In the genomic region with DNA sequence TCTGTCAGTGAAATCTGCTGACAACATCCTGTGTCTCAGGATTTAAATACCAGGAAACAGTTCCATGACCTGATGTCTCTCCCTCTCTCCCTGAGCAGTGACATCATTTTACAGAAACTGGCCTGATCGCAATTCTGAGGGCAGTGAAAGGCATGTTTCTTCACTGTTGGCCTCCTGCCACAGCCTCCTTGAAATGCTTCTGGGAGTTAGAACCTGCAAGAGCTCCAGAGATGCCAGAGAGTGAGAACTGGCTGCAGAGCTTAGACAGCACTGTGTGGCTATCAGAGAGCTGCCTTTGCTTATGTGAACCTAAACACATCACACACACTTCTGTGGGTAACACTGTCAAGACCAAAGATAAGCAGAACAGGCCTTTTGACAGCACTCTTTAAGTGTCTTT, we compare ENCODE assay signal across 8 mouse cellular contexts.
DNase-seq lines count a peak whose midpoint lies in the region; ATAC-seq and TF ChIP-seq lines count a peak whose summit lies in the region.
"Had no signal": no experiment of that assay in that cellular context is flagged by ENCODE, and none has a peak within 500 bp of the region (broad histone marks: within the 10 kb centered on the region; RNA-seq: fewer than 3 reads in every experiment).

No protein-coding gene starts in this region.

- ATAC-seq in midbrain, postnatal 0 days (ENCODE audit: low FRiP score), result no peak
- peak; percentile 71 for ATAC-seq in heart, embryonic 16.5 days (replicated peaks; ENCODE audit: extremely low read depth, insufficient read depth, low FRiP score)
- ATAC-seq in stomach, embryonic 16.5 days (ENCODE audit: insufficient read depth, low FRiP score), result peak; percentile 37; the same call in 1 of the 2 replicates

- H3K4me3 ChIP-seq in midbrain, postnatal 0 days (ENCODE audit: low read depth, low read length), result no peak overlapping the region
- no peak overlapping the region for H3K4me3 ChIP-seq in midbrain, embryonic 10.5 days
- H3K4me3 ChIP-seq in heart, embryonic 16.5 days (ENCODE audit: low read length), result no peak overlapping the region
- H3K4me3 ChIP-seq in stomach, embryonic 16.5 days (replicated peaks; ENCODE audit: low read length), result no peak overlapping the region

- H3K4me1 ChIP-seq in midbrain, postnatal 0 days (ENCODE audit: insufficient read depth, low read length), result no peaks in the 10 kb centered on the region
- no peaks in the 10 kb centered on the region; the same call in 1 of the 2 replicates for H3K4me1 ChIP-seq in midbrain, embryonic 10.5 days
- peaks cover 22% of the 10 kb centered on the region for H3K4me1 ChIP-seq in heart, embryonic 16.5 days (ENCODE audit: control insufficient read depth, insufficient read depth, low read length)
- H3K4me1 ChIP-seq in stomach, embryonic 16.5 days (ENCODE audit: control insufficient read depth, insufficient read depth, low read length), result peaks cover 9% of the 10 kb centered on the region

- peaks cover 9% of the 10 kb centered on the region for H3K36me3 ChIP-seq in midbrain, postnatal 0 days (ENCODE audit: insufficient read depth, low read length)
- H3K36me3 ChIP-seq in midbrain, embryonic 10.5 days, result no peaks in the 10 kb centered on the region
- peaks cover 7% of the 10 kb centered on the region; the same call in 1 of the 2 replicates for H3K36me3 ChIP-seq in heart, embryonic 16.5 days (ENCODE audit: control insufficient read depth, insufficient read depth)
- no peaks in the 10 kb centered on the region for H3K36me3 ChIP-seq in stomach, embryonic 16.5 days (ENCODE audit: control insufficient read depth, insufficient read depth, low read length)

- H3K4me2 ChIP-seq in midbrain, postnatal 0 days (ENCODE audit: low read depth, low read length, poor library complexity, severe bottlenecking), result no peak overlapping the region
- peak overlapping the region; percentile 41 for H3K4me2 ChIP-seq in heart, embryonic 16.5 days (ENCODE audit: low read depth, low read length)
- no peak overlapping the region for H3K4me2 ChIP-seq in stomach, embryonic 16.5 days (ENCODE audit: low read depth, low read length)

- no peaks in the 10 kb centered on the region for H3K9me3 ChIP-seq in midbrain, postnatal 0 days (ENCODE audit: low read length)
- no peaks in the 10 kb centered on the region for H3K9me3 ChIP-seq in midbrain, embryonic 10.5 days (replicated peaks)
- no peaks in the 10 kb centered on the region for H3K9me3 ChIP-seq in heart, embryonic 16.5 days (replicated peaks; ENCODE audit: control insufficient read depth, low read length)
- no peaks in the 10 kb centered on the region for H3K9me3 ChIP-seq in stomach, embryonic 16.5 days (replicated peaks; ENCODE audit: control insufficient read depth, low read length)

- WGBS in midbrain, postnatal 0 days, result 62% methylated on average over 1 of the region's 1 CpGs
- WGBS in midbrain, embryonic 10.5 days, result 97% methylated on average over 1 of the region's 1 CpGs
- 4% methylated on average over 1 of the region's 1 CpGs for WGBS in heart, embryonic 16.5 days
- WGBS in stomach, embryonic 16.5 days, result 30% methylated on average over 1 of the region's 1 CpGs

- H3K27ac ChIP-seq in midbrain, postnatal 0 days (ENCODE audit: low read depth, low read length), result no peak overlapping the region
- H3K27ac ChIP-seq in midbrain, embryonic 10.5 days (replicated peaks), result no peak overlapping the region
- peak overlapping the region; percentile 78 for H3K27ac ChIP-seq in heart, embryonic 16.5 days (ENCODE audit: low read length)
- peak overlapping the region; percentile 35 for H3K27ac ChIP-seq in stomach, embryonic 16.5 days (ENCODE audit: low read length)

- DNase-seq in midbrain, postnatal 0 days (ENCODE audit: low spot score), result peak; percentile 70
- no peak for DNase-seq in midbrain, embryonic 10.5 days (ENCODE audit: low spot score)
- peak; percentile 61 to 76 for DNase-seq in cerebellum, postnatal 25 days
- DNase-seq in kidney, adult 8-10 months, result no peak
- no peak for DNase-seq in left cerebral cortex, adult 8-10 months (ENCODE audit: low spot score in 2 of 2)
- DNase-seq: thymus, postnatal 36 days had no signal

- H3K9ac ChIP-seq in midbrain, postnatal 0 days (replicated peaks; ENCODE audit: low read length, poor library complexity, severe bottlenecking), result no peak overlapping the region
- H3K9ac ChIP-seq in heart, embryonic 16.5 days (ENCODE audit: low read length), result peak overlapping the region; percentile 49
- no peak overlapping the region for H3K9ac ChIP-seq in stomach, embryonic 16.5 days (ENCODE audit: low read length)

- no peaks in the 10 kb centered on the region for H3K27me3 ChIP-seq in midbrain, postnatal 0 days (ENCODE audit: insufficient read depth, low read length)
- H3K27me3 ChIP-seq in midbrain, embryonic 10.5 days (ENCODE audit: low read depth, poor library complexity, severe bottlenecking), result no peaks in the 10 kb centered on the region
- no peaks in the 10 kb centered on the region for H3K27me3 ChIP-seq in heart, embryonic 16.5 days (ENCODE audit: control insufficient read depth, insufficient read depth, low read length)
- H3K27me3 ChIP-seq in stomach, embryonic 16.5 days (ENCODE audit: control insufficient read depth, insufficient read depth, low read length), result no peaks in the 10 kb centered on the region

- no peak for TF ChIP-seq CTCF in midbrain, postnatal 0 days (IDR thresholded peaks at IDR 0.05)

Comparison
In these comparisons a context has a peak if more than half of its experiments do, and no peak if none do; other contexts are left out.
1. DNase-seq: peak in midbrain, postnatal 0 days (single experiment) and cerebellum, postnatal 25 days (2 of 2); none in midbrain, embryonic 10.5 days (single experiment), kidney, adult 8-10 months (0 of 2) and left cerebral cortex, adult 8-10 months (0 of 2).
2. H3K27ac ChIP-seq: peak in heart, embryonic 16.5 days (single experiment) and stomach, embryonic 16.5 days (single experiment); none in midbrain, postnatal 0 days (single experiment) and midbrain, embryonic 10.5 days (single experiment).